32 mouse cellular contexts compared by ENCODE assay signal in genomic region chr9:53835976-53836375, GRCm38 (mm10). TPM values are rescaled to one million over a fixed set of nuclear protein-coding genes. Genes with fewer than 3 reads are reported as not detected.
DNase-seq lines count a peak whose midpoint lies in the region; ATAC-seq and TF ChIP-seq lines count a peak whose summit lies in the region.
"Had no signal": no experiment of that assay in that cellular context is flagged by ENCODE, and none has a peak within 500 bp of the region (broad histone marks: within the 10 kb centered on the region; RNA-seq: fewer than 3 reads in every experiment).

No protein-coding gene starts in this region.

- no peak overlapping the region for H3K27ac ChIP-seq in limb, embryonic 13.5 days
- no peak overlapping the region for H3K27ac ChIP-seq in limb, embryonic 10.5 days
- H3K27ac ChIP-seq in limb, embryonic 14.5 days (replicated peaks; ENCODE audit: low read depth, low read length), result no peak overlapping the region
- H3K27ac ChIP-seq: embryonic facial prominence, embryonic 15.5 days; heart, embryonic 15.5 days; hindbrain, embryonic 10.5 days; hindbrain, embryonic 14.5 days; hindbrain, postnatal 0 days had no signal

- 52% methylated on average over 4 of the region's 4 CpGs for WGBS in limb, embryonic 13.5 days
- 68% methylated on average over 4 of the region's 4 CpGs for WGBS in limb, embryonic 10.5 days
- WGBS in limb, embryonic 14.5 days, result 43% methylated on average over 4 of the region's 4 CpGs

- no peaks in the 10 kb centered on the region for H3K9me3 ChIP-seq in limb, embryonic 13.5 days
- no peaks in the 10 kb centered on the region for H3K9me3 ChIP-seq in limb, embryonic 10.5 days (replicated peaks)
- no peaks in the 10 kb centered on the region for H3K9me3 ChIP-seq in limb, embryonic 14.5 days (ENCODE audit: control insufficient read depth, low read length)
- H3K9me3 ChIP-seq: embryonic facial prominence, embryonic 15.5 days; G1E; heart, embryonic 12.5 days; heart, embryonic 15.5 days; hindbrain, embryonic 10.5 days had no signal

- ATAC-seq in frontal cortex, adult (ENCODE audit: low TSS enrichment), result peak; percentile 80
- peak; percentile 59 for ATAC-seq in limb, embryonic 13.5 days (ENCODE audit: low FRiP score, low read depth)
- ATAC-seq in limb, embryonic 14.5 days (ENCODE audit: low FRiP score, low read depth), result peak; percentile 44; the same call in 1 of the 2 replicates
- ATAC-seq: forebrain, embryonic 14.5 days; forebrain, postnatal 0 days; hindbrain, postnatal 0 days; inflammation-experienced regulatory T-cells, adult 6 months; Patski had no signal

- no peaks in the 10 kb centered on the region for H3K4me1 ChIP-seq in limb, embryonic 13.5 days
- H3K4me1 ChIP-seq in limb, embryonic 10.5 days, result no peaks in the 10 kb centered on the region
- H3K4me1 ChIP-seq in limb, embryonic 14.5 days (ENCODE audit: control insufficient read depth, insufficient read depth, low read length), result no peaks in the 10 kb centered on the region
- H3K4me1 ChIP-seq: embryonic facial prominence, embryonic 15.5 days; heart, embryonic 12.5 days; heart, embryonic 15.5 days; hindbrain, embryonic 10.5 days had no signal

- no peak for DNase-seq in frontal cortex, postnatal 25 days (ENCODE audit: low spot score in 2 of 2)
- DNase-seq in limb, embryonic 10.5 days (ENCODE audit: low spot score), result no peak
- no peak for DNase-seq in limb, embryonic 14.5 days (ENCODE audit: low spot score)
- DNase-seq in kidney, postnatal 4 days, result no peak
- no peak for DNase-seq in right cerebral cortex, postnatal 4 days
- DNase-seq: adrenal gland, postnatal 10 days; adrenal gland, postnatal 36 days; B cell, adult 2 months; cerebellum, adult 11 months; cerebellum, adult 8-10 months; cerebellum, postnatal 10 days; cerebellum, postnatal 36 days; embryo, embryonic 11 days; forebrain, postnatal 0 days; gastrocnemius, postnatal 10 days; gastrocnemius, postnatal 36 days; heart, postnatal 10 days; heart, postnatal 36 days had no signal

- H3K4me2 ChIP-seq in limb, embryonic 13.5 days (replicated peaks), result no peak overlapping the region
- no peak overlapping the region for H3K4me2 ChIP-seq in limb, embryonic 14.5 days (replicated peaks; ENCODE audit: low read depth, low read length, severe bottlenecking)
- H3K4me2 ChIP-seq: embryonic facial prominence, embryonic 15.5 days; heart, embryonic 12.5 days; heart, embryonic 15.5 days; hindbrain, embryonic 14.5 days had no signal

- TF ChIP-seq POLR2A in limb, embryonic 14.5 days (IDR thresholded peaks at IDR 0.05; ENCODE audit: borderline replicate concordance, extremely low read depth, insufficient read depth, insufficient read length), result no peak

- H3K9ac ChIP-seq in limb, embryonic 13.5 days, result no peak overlapping the region
- H3K9ac ChIP-seq in limb, embryonic 14.5 days (ENCODE audit: low read depth, low read length, severe bottlenecking), result no peak overlapping the region
- H3K9ac ChIP-seq: embryonic facial prominence, embryonic 15.5 days; forebrain, postnatal 0 days; heart, embryonic 12.5 days; heart, embryonic 15.5 days; hindbrain, embryonic 14.5 days had no signal

- no peak overlapping the region for H3K4me3 ChIP-seq in limb, embryonic 13.5 days
- H3K4me3 ChIP-seq in limb, embryonic 10.5 days, result no peak overlapping the region
- H3K4me3 ChIP-seq in limb, embryonic 14.5 days (replicated peaks; ENCODE audit: low read length), result no peak overlapping the region
- H3K4me3 ChIP-seq: embryonic facial prominence, embryonic 15.5 days; heart, embryonic 12.5 days; heart, embryonic 15.5 days; hindbrain, embryonic 10.5 days had no signal

- no peaks in the 10 kb centered on the region for H3K36me3 ChIP-seq in limb, embryonic 13.5 days
- H3K36me3 ChIP-seq in limb, embryonic 10.5 days, result no peaks in the 10 kb centered on the region
- H3K36me3 ChIP-seq in limb, embryonic 14.5 days (ENCODE audit: control insufficient read depth, insufficient read depth, low read length), result no peaks in the 10 kb centered on the region
- H3K36me3 ChIP-seq: embryonic facial prominence, embryonic 15.5 days; G1E; heart, embryonic 12.5 days; heart, embryonic 15.5 days; hindbrain, embryonic 10.5 days had no signal

- no peaks in the 10 kb centered on the region for H3K27me3 ChIP-seq in limb, embryonic 13.5 days
- no peaks in the 10 kb centered on the region for H3K27me3 ChIP-seq in limb, embryonic 10.5 days (ENCODE audit: low read depth, poor library complexity, severe bottlenecking)
- no peaks in the 10 kb centered on the region for H3K27me3 ChIP-seq in limb, embryonic 14.5 days (ENCODE audit: control insufficient read depth, insufficient read depth, low read length)
- H3K27me3 ChIP-seq: CH12.LX; embryonic facial prominence, embryonic 15.5 days; heart, embryonic 15.5 days had no signal

RNA-seq across cellular contexts. Expression of gene Sln, which starts 14.0 kb away (rescaled TPM):
- polyA plus RNA-seq in limb, embryonic 13.5 days (2015; fragmentation: Nextera tagmentation; extraction: Ambion mirVana), result 47.6 and 53.5 TPM in 2 replicates
- polyA plus RNA-seq in limb, embryonic 10.5 days (2016; fragmentation: Nextera tagmentation; extraction: Ambion mirVana), result 0.25 TPM in 1 of 2 replicates, not detected in the other
- 33.4 and 43.9 TPM in 2 replicates for polyA plus RNA-seq in limb, embryonic 14.5 days (2012; rRNA removed)
- polyA plus RNA-seq in limb, embryonic 14.5 days (2014; fragmentation: Nextera tagmentation; extraction: Ambion mirVana), result 67.8 and 100 TPM in 2 replicates
- polyA plus RNA-seq: forebrain, embryonic 11.5 days; G1E; hindbrain, embryonic 10.5 days; inflammation-experienced regulatory T-cells, adult 6 months; Patski had no signal

Comparison
In these comparisons a context has a peak if more than half of its experiments do, and no peak if none do; other contexts are left out.
1. RNA of gene Sln, which starts 14.0 kb away (polyA plus RNA-seq): 33.4 to 100 TPM in limb, embryonic 14.5 days and 47.6 to 53.5 TPM in limb, embryonic 13.5 days; 0.25 TPM in limb, embryonic 10.5 days; every median in the first group is over 10 times any median in the second.
2. Peak in every context shown above with its lines, with median percentiles within 50 percentile points of each other: ATAC-seq.